Mouse (Mus musculus): ENCODE results near the gene Phyhd1. TPM values are rescaled to one million over a fixed set of nuclear protein-coding genes. Genes with fewer than 3 reads are reported as not detected.

Phyhd1 gene
- total RNA-seq, 2 experiments from 2014 or later, result 21.7 to 27.3 TPM

- no peak overlapping the region for H3K4me3 ChIP-seq
- no peak overlapping the region for H3K27ac ChIP-seq
- intact Hi-C loops (cut with DNase I), result no loop called here
- no peak for DNase-seq (ENCODE audit: extremely low spot score in 1 of 2, low spot score in 2 of 2)
- TF ChIP-seq CTCF (IDR thresholded peaks at IDR 0.05), result no peak
These were observed 21.3 kb upstream of the Phyhd1 start for GRCm38 (mm10) chr2:30244595-30245178.

GRCm38 (mm10) chr2:30247036-30247435 lies 19.0 kb upstream of the Phyhd1 start:
- no peak for DNase-seq (ENCODE audit: extremely low spot score in 1 of 2, low spot score in 2 of 2)
- Histone ChIP-seq H3K27ac (no peak overlapping the region), H3K4me3 (no peak overlapping the region)
- no peak for TF ChIP-seq CTCF (IDR thresholded peaks at IDR 0.05)
- intact Hi-C loops (cut with DNase I), result no loop called here

GRCm38 (mm10) chr2:30247681-30248080 lies 18.3 kb upstream of the Phyhd1 start:
- no peak for TF ChIP-seq CTCF (IDR thresholded peaks at IDR 0.05)
- DNase-seq (ENCODE audit: extremely low spot score in 1 of 2, low spot score in 2 of 2), result no peak
- intact Hi-C loops (cut with DNase I), result no loop called here

GRCm38 (mm10) chr2:30249182-30249581 lies 16.8 kb upstream of the Phyhd1 start:
- no peak for TF ChIP-seq CTCF (IDR thresholded peaks at IDR 0.05)
- DNase-seq (ENCODE audit: extremely low spot score in 1 of 2, low spot score in 2 of 2), result no peak
- intact Hi-C loops (cut with DNase I), result no loop called here
- H3K27ac ChIP-seq, result no peak overlapping the region; the same call in 1 of the 2 replicates
- no peak overlapping the region for H3K4me3 ChIP-seq

More at GRCm38 (mm10) chr2:30247681-30248080, 18.3 kb upstream of the Phyhd1 start:
- H3K4me3 ChIP-seq, result no peak overlapping the region
- H3K27ac ChIP-seq, result no peak overlapping the region

DNA sequence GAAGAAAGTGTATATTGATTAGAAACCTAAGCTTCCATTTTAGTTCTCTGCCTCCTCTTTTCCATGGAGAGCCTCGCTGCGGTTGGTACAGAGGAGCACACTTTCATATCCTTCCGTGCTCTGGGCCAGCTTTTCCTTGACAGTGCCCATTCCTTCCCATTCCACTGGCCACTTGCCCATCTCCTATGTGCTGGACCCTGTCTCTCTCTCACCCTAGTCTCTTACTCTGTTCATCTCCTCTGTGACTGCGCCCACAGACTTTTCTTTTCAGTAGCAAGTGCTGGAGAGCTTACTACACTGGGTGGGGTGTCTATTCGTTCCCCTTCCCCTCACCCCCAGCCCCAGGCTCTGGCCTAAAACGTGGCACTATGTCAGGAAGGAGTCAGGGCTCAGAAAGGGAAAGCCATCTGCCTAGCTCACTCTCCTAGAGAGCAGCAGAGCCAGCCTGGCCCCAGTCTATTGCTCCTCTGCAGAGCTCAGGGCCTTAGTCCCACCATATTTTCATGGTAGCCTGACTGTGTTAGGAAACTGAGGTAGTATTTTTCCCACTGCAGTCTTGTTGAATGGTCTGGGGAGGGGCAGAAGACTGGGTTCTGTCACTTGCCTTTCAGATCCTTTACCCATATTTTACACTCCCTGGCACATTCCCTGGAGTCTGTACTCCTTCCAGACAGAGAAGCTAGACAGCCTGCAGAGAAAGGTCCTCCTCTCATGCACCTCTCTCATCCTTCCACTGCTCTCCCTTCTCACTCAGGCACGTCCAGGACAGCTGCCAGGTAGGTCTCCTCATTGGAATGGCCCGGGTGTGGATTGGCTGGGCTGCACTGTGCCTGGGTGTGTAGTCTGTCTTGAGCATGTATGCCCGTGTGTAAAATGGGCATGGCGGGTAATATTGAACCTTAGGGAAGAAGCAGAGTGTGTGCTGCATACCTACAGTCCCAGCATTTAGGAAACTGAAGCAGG lies 15.6 kb upstream of the Phyhd1 start:
- no peak for TF ChIP-seq CTCF (IDR thresholded peaks at IDR 0.05)
- intact Hi-C loops (cut with DNase I), result no loop called here
- DNase-seq (ENCODE audit: extremely low spot score in 1 of 2, low spot score in 2 of 2), result no peak
- peak overlapping the region; percentile 19; the same call in 1 of the 2 replicates for H3K27ac ChIP-seq
- H3K4me3 ChIP-seq, result no peak overlapping the region

DNA sequence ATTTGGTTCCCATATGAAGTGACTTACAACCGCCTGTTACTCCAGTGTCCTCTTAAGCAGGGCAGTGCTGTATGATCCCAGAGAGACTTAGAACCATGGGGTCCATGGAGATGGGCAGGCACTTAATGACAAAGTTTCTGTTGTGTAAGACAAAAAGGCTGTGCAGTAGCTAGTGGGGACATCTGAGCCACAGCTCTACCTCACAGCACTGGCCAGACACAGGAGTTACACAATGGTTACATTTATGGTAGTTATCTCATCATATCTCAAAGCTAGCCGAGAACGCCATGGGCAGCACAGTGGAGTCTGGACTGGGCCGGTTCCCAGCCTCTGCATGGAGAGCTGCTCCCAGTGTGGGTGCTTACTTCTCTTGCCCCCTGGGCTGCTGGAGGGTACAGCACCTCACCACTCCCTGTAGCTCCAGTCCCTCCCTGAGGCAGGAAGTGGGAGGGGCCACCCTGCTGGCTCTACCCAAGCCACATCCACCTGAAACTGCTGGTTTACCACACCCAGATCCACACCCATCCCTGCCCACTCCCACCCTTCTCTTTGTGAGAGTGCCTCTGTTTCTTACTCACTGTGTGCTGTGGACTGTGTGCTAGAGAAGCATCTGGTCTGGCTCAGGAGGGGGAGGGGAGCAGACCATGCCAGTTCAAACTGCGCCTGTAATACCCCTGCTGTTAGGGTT lies 14.4 kb upstream of the Phyhd1 start:
- intact Hi-C loops (cut with DNase I), result no loop called here
- H3K27ac ChIP-seq, result peak overlapping the region; percentile 67
- H3K4me3 ChIP-seq, result no peak overlapping the region
- no peak for DNase-seq (ENCODE audit: extremely low spot score in 1 of 2, low spot score in 2 of 2)
- no peak for TF ChIP-seq CTCF (IDR thresholded peaks at IDR 0.05)

GRCm38 (mm10) chr2:30252521-30252920 lies 13.5 kb upstream of the Phyhd1 start:
- no peak for DNase-seq (ENCODE audit: extremely low spot score in 1 of 2, low spot score in 2 of 2)
- intact Hi-C loops (cut with DNase I), result no loop called here
- H3K4me3 ChIP-seq, result no peak overlapping the region
- H3K27ac ChIP-seq, result peak overlapping the region; percentile 67; the same call in 1 of the 2 replicates
- TF ChIP-seq CTCF (IDR thresholded peaks at IDR 0.05), result no peak

DNA sequence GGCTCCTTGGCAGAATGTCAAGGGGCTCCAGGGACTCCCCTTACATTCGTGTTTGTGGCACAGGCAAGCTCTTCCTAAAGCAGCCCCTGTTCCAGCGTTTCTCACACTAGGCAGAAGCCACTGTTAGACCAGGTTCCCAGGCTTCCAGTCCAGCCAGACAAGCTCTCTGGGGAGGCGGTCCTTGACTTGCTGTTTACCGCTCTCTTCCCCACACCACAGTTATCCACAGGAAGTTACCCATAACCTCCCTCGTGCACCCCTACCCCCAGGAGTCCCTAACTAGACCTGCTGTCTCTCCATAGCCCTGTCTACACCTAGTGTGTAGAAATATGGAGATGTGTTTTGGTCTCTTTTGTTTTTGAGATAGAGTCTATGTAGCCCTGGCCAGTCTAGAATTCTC lies 12.2 kb upstream of the Phyhd1 start:
- no peak overlapping the region for H3K4me3 ChIP-seq
- intact Hi-C loops (cut with DNase I), result no loop called here
- no peak for DNase-seq (ENCODE audit: extremely low spot score in 1 of 2, low spot score in 2 of 2)

GRCm38 (mm10) chr2:30255631-30256395 lies 10.2 kb upstream of the Phyhd1 start:
- no peak overlapping the region for H3K4me3 ChIP-seq
- H3K27ac ChIP-seq, result no peak overlapping the region
- no peak for DNase-seq (ENCODE audit: extremely low spot score in 1 of 2, low spot score in 2 of 2)
- no peak for TF ChIP-seq CTCF (IDR thresholded peaks at IDR 0.05)
- intact Hi-C loops (cut with DNase I), result no loop called here

More for the DNA sequence above, 12.2 kb upstream of the Phyhd1 start:
- no peak for TF ChIP-seq CTCF (IDR thresholded peaks at IDR 0.05)
- H3K27ac ChIP-seq, result no peak overlapping the region

GRCm38 (mm10) chr2:30256616-30257350 lies 9.2 kb upstream of the Phyhd1 start:
- Histone ChIP-seq H3K4me3 (no peak overlapping the region), H3K27ac (no peak overlapping the region)
- intact Hi-C loops (cut with DNase I), result no loop called here
- no peak for DNase-seq (ENCODE audit: extremely low spot score in 1 of 2, low spot score in 2 of 2)
- no peak for TF ChIP-seq CTCF (IDR thresholded peaks at IDR 0.05)

Measured in left cerebral cortex, adult 2 months (tissue).